Mouse (Mus musculus) liver, adult 2 months (tissue): Measurements from ENCODE around the gene Gm20509. TPM values are rescaled to one million over a fixed set of nuclear protein-coding genes. Genes with fewer than 3 reads are reported as not detected.
A peak's percentile ranks its signal among the peaks of the same experiment; 100 is the strongest.
"Not testable (repeated sequence)": the region's sequence is repeated elsewhere in the genome, so short reads cannot be mapped to it uniquely, and the experiment has no call there.

Source experiments
- DNase-seq: peaks from one replicate; pipeline ENCODE4 v3.0.0-alpha.2; 2011; ENCODE audit warnings: low read depth, low spot score; ENCODE audit errors: extremely low read depth
- H3K27ac ChIP-seq: fragments of 200-500 bp; replicated peaks from 2 replicates; pipeline ENCODE4 v1.5.1; 2012; ENCODE audit warnings: low read depth, mild to moderate bottlenecking, control low read depth, inconsistent platforms, low read length; ENCODE audit not compliant: insufficient read depth
- H3K27me3 ChIP-seq: fragments of 200-500 bp; 2 replicates; pipeline ENCODE4 v1.6.1; 2012; ENCODE audit warnings: mild to moderate bottlenecking, moderate library complexity, low read length, inconsistent platforms; ENCODE audit not compliant: control insufficient read depth, insufficient read depth
- H3K36me3 ChIP-seq: fragments of 200-500 bp; 2 replicates; pipeline ENCODE4 v1.6.1; 2012; ENCODE audit warnings: low read length, inconsistent platforms; ENCODE audit not compliant: control insufficient read depth, insufficient read depth
- H3K4me1 ChIP-seq: fragments of 200-500 bp; 2 replicates; pipeline ENCODE4 v1.6.1; 2011; ENCODE audit warnings: low read length; ENCODE audit not compliant: control insufficient read depth, insufficient read depth
- H3K4me3 ChIP-seq: fragments of 200-500 bp; 2 replicates; pipeline ENCODE4 v1.5.1; 2011; ENCODE audit warnings: low read depth, mild to moderate bottlenecking, control low read depth, low read length, moderate library complexity; ENCODE audit not compliant: insufficient read depth
- H3K79me2 ChIP-seq: fragments of 200-500 bp; 2 replicates; pipeline ENCODE4 v1.6.1; 2012; ENCODE audit warnings: inconsistent platforms, mild to moderate bottlenecking, low read length, moderate library complexity; ENCODE audit not compliant: control insufficient read depth, insufficient read depth
- H3K9ac ChIP-seq: fragments of 200-500 bp; 2 replicates; pipeline ENCODE4 v1.6.1; 2012; ENCODE audit warnings: low read depth, mild to moderate bottlenecking, control low read depth, inconsistent platforms, low read length
- CTCF ChIP-seq: fragments of 200-500 bp; IDR thresholded peaks from 2 replicates; pipeline ENCODE4 v1.5.1; 2011; ENCODE audit warnings: low read depth, low read length, control low read depth
- POLR2A ChIP-seq: fragments of 200-500 bp; IDR thresholded peaks from 2 replicates; pipeline ENCODE4 v1.6.1; 2011; ENCODE audit warnings: low read length, control low read depth; ENCODE audit not compliant: insufficient read depth; ENCODE audit errors: extremely low read depth
- WGBS: fragments of 180-500 bp; shearing (Covaris S2); methylation state at CpG from one replicate; pipeline ENCODE4 v1.1.7; 2018; 5-methylcytosine and 5-hydroxymethylcytosine counted together
- polyA plus RNA-seq: library from polyadenylated mRNA; depleted of rRNA; stranded (reverse); fragments of >200 nt; gene quantifications from 2 replicates; pipeline ENCODE4 v1.2.3, GENCODE M21; 2012
- total RNA-seq: library from RNA; depleted of rRNA; stranded (reverse); fragments of >200 nt; gene quantifications from 2 replicates; pipeline ENCODE4 v1.2.3, GENCODE M21; 2014

Gm20509 gene
- total and polyA plus RNA-seq, 2 experiments = not detected

- TF ChIP-seq POLR2A (no peak), CTCF (no peak)
- 25% methylated on average over 5 of the region's 5 CpGs for WGBS
- Histone ChIP-seq H3K27me3 (no peaks in the 10 kb centered on the region), H3K4me3 (peak overlapping the region; percentile 61), H3K27ac (no peak overlapping the region), H3K4me1 (peaks cover 6% of the 10 kb centered on the region; the same call in 1 of the 2 replicates), H3K9ac (peak overlapping the region; percentile 5; the same call in 1 of the 2 replicates), H3K79me2 (no peaks in the 10 kb centered on the region), H3K36me3 (no peaks in the 10 kb centered on the region)
- no peak for DNase-seq
These were observed 1.6 kb downstream of the Gm20509 start for GRCm38 (mm10) chr9:73103880-73104198.

DNA sequence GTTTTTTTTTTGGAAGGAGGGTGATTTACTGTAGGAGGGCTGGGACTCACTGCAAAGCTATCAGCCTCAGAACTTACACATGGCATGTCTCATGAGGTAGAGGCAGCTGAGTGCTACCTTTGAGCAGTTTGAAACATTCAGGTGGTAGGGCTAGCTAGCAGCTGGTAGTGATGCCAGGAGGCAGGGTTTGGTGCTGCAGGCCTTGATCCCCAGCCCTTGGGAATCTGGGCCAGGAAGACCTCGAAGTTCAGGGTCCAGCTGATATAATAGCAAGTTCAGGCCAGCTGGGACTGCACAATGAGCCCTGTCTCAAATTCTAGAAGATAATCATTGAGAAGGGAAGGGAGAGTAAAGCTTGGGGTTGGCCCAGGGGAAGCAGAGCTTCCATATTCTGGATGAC, 2.9 kb downstream of the Gm20509 start:
- Histone ChIP-seq H3K4me3 (no peak overlapping the region), H3K4me1 (peaks cover 6% of the 10 kb centered on the region; the same call in 1 of the 2 replicates), H3K36me3 (no peaks in the 10 kb centered on the region), H3K27me3 (no peaks in the 10 kb centered on the region), H3K27ac (no peak overlapping the region), H3K79me2 (no peaks in the 10 kb centered on the region), H3K9ac (no peak overlapping the region)
- DNase-seq = peak; percentile 36
- 32% methylated on average over 1 of the region's 1 CpGs for WGBS
- TF ChIP-seq CTCF (no peak), POLR2A (no peak)

DNA sequence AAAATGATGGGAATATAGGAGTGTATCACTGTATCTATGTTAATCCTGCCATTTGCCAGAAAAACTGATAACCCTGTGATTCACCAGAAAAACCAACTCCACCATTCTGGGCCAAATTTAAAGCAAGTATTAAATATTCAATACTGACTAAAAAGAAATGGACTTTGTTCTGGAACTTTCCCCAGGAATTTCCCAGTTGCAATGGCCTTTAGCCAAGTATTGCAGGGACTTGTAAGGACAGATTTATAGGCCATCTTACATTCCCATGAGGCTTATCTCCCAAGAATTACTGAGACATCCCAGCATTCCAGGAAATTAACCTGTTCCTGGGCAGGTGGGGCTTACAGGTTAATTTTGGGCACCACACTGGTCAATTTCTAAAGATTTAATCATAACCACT, 3.5 kb downstream of the Gm20509 start:
- H3K9ac ChIP-seq = no peak overlapping the region
- TF ChIP-seq CTCF (no peak), POLR2A (no peak)
- no peaks in the 10 kb centered on the region for H3K79me2 ChIP-seq
- peak; percentile 55 for DNase-seq
- H3K27me3 ChIP-seq = no peaks in the 10 kb centered on the region
- no peaks in the 10 kb centered on the region for H3K36me3 ChIP-seq
- peaks cover 6% of the 10 kb centered on the region; the same call in 1 of the 2 replicates for H3K4me1 ChIP-seq
- H3K4me3 ChIP-seq = no peak overlapping the region
- no peak overlapping the region for H3K27ac ChIP-seq

DNA sequence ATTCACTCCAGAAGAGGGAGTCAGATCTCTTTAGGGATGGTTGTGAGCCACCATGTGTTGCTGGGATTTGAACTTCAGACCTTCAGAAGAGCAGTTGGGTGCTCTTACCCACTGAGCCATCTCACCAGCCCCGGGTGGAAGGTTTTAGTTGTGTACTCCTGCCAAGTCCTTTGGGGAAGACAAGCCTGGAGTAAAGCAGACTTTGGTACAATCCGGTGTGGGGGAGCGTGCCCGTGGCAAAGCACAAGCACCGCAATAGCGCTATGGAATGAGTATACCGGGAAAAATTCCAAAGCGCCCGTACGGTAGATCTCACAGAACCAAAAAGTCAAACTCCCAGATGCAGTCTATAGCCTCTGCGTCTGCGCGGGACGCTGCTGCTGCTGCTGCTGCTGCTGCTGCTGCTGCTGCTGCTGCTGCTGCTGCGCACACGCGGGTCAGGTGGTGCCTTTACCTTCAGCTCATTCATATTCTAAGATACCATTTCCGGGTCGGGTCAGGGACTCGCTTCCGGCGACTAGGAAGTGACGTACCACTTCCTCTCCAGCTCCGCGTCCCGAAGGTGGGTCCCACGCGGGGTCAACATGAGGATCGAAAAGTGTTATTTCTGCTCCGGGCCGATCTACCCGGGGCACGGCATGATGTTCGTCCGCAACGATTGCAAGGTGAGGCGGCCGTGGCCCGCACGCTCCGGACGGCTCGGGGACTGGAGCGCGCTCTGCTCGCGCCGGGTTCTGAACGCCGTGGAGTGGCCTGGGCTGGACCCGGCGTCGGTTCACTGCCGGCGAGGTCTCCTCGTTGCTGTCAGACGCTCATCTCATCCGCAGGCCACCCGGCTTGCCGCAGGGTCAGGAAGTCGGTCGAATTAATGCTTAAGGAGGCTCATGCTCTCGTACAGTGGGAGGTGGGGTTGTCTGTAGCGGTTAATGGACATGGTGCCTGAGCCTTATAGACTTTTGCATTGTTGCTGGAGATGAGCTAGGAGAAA, 10.9 kb downstream of the Gm20509 start, which contains the start of gene Rsl24d1:
TSS of gene Rsl24d1 (plus strand) at position 508 of the 988 bp plus-strand sequence.
- WGBS = under 1% methylated on average over 64 of the region's 64 CpGs
- Histone ChIP-seq H3K4me1 (no peaks in the 10 kb centered on the region), H3K36me3 (peaks cover 11% of the 10 kb centered on the region; the same call in 1 of the 2 replicates), H3K4me3 (peak within 1 kb of the TSS; percentile 95), H3K27ac (peak within 1 kb of the TSS; percentile 51), H3K27me3 (no peaks in the 10 kb centered on the region), H3K79me2 (peaks cover 5% of the 10 kb centered on the region; the same call in 1 of the 2 replicates), H3K9ac (peak within 1 kb of the TSS; percentile 92)
- peak; percentile 88 for DNase-seq
- no peak for TF ChIP-seq CTCF
- TF ChIP-seq POLR2A = peak; percentile 35; the same call in 1 of the 2 replicates

- DNase-seq = not testable (repeated sequence)
These were observed 14.4 kb downstream of the Gm20509 start for GRCm38 (mm10) chr9:73116704-73117103.

GRCm38 (mm10) chr9:73118012-73118411, 15.7 kb downstream of the Gm20509 start:
- Histone ChIP-seq H3K4me1 (no peaks in the 10 kb centered on the region), H3K4me3 (no peak overlapping the region), H3K27me3 (no peaks in the 10 kb centered on the region), H3K79me2 (peaks cover 5% of the 10 kb centered on the region; the same call in 1 of the 2 replicates), H3K36me3 (peaks cover 34% of the 10 kb centered on the region), H3K27ac (no peak overlapping the region), H3K9ac (no peak overlapping the region)
- no peak for TF ChIP-seq POLR2A
- TF ChIP-seq CTCF = no peak; the same call in 1 of the 2 replicates
- WGBS = 86% methylated on average over 4 of the region's 4 CpGs
- DNase-seq = no peak

More at GRCm38 (mm10) chr9:73116704-73117103, 14.4 kb downstream of the Gm20509 start:
- not testable (repeated sequence) for H3K27ac ChIP-seq, H3K4me3 ChIP-seq, H3K27me3 ChIP-seq, H3K9ac ChIP-seq, H3K4me1 ChIP-seq, H3K79me2 ChIP-seq
- H3K36me3 ChIP-seq = peaks cover 28% of the 10 kb centered on the region
- 86% methylated on average over 5 of the region's 6 CpGs for WGBS
